Mouse (Mus musculus): ENCODE measurements around the gene Rab8b.

Gene Rab8b

GRCm38 (mm10) chr9:66919382-66919971 lies at the start of gene Rab8b:
Rab8b (minus strand) TSS chr9:66919687.
- DNase-seq (ENCODE audit: low read depth) = peak; percentile 97

GRCm38 (mm10) chr9:66967492-66967891 lies 48.0 kb upstream of the Rab8b start:
- no peak for DNase-seq (ENCODE audit: low read depth)

DNA sequence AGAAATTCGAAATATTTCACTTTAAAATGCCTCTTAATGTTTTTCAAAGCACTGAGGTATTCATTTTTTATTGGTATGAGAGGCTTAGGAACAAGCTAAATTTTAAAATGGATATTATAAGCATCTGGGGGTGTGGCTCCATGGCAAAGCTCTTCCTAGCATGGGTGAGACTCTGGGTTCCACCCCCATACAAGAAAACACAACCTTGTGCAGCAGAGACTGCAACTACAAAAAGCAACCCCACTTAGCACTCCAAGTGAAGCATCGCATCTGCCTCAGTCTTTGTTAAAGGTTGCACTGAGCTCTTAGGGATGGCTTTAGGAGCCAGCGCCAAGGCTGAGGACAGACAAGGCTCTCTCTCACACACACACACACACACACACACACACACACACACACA lies 42.0 kb upstream of the Rab8b start:
- DNase-seq (ENCODE audit: low read depth) = no peak

DNA sequence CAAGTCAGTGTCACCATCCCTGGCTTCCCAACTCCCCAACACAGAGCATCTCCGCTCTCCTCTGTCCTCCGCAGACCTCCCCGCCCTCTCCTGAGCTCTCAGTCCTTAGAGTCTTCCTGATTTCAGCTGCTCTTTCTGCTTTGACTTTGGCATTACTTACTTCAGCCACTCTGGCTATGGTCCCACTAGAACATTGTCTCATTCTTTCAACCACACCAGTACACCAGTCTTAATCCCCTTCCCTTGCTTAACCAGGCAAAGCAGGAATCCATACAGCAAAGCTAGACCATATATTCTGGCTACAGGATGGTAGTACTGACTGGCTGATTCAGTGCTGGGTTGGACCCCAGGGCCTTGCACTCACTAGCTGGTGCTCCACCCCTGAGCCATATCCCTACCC lies 38.0 kb upstream of the Rab8b start:
- DNase-seq (ENCODE audit: low read depth) = no peak

GRCm38 (mm10) chr9:66952886-66953285 lies 33.4 kb upstream of the Rab8b start:
- DNase-seq (ENCODE audit: low read depth) = no peak

GRCm38 (mm10) chr9:66952321-66952720 lies 32.8 kb upstream of the Rab8b start:
- no peak for DNase-seq (ENCODE audit: low read depth)

DNA sequence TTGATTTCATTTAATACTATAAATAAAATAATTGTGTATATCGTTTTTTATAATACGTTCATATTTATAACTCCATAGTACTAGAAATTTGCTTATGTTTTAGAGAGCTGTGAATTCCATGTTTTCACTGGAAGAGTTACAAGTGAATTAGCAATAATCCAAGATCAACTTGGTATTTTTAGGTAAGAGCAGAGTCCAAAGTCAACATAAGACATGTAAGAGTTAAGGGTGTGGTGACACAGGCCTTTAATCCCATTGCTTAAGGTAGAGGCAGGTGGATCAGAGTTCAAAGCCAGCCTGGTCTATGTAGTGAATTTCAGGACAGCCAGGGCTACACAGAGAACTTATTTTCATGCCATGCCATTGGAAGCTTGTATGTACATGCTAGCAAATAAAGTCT lies 29.0 kb upstream of the Rab8b start:
- no peak for DNase-seq (ENCODE audit: low read depth)

GRCm38 (mm10) chr9:66945647-66946641 lies 26.5 kb upstream of the Rab8b start, which contains the start of gene Rps27l:
Rps27l (plus strand) TSS chr9:66946086.
- peak; percentile 96 for DNase-seq (ENCODE audit: low read depth)

- DNase-seq (ENCODE audit: low read depth) = no peak
Measured at GRCm38 (mm10) chr9:66945161-66945560, 25.7 kb upstream of the Rab8b start.

DNA sequence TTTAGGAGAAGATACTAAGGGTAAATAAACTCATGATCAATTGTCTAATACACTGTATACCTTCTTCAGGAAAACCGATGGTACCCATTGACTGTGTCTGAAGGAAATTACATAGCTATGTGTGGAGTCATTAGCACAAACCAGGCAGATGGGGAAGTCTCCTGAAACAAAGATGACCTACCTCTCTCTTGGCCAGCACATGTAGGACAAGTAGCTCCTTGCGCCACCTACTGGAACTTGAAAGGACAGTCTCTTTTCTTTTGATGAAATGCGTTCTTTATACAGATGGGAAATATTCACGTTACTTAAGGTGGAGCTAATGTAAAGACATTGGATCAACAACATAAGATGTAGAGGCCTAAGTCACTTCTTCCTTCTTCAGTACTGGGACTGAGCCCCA lies 19.3 kb upstream of the Rab8b start:
- DNase-seq (ENCODE audit: low read depth) = peak; percentile 73

DNA sequence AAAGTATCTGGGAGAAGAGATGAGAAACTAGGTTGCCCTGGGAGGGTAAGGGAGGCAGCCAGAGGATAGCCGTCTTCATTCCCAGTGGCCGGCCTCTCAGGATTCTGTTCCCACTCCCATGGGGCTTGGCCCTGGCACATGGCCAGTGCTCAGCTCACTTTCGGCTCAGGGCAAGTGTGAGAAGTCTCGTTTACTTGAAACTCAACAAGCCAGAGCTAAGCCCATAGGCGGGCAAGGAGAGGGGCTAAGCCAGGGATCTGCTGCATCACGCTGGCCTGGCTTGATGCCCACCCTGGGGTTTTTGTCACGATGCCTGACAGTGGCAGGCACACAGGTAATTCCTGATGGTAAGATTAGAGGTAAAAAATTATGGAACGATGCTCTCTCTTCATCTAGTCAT lies 18.0 kb upstream of the Rab8b start:
- DNase-seq (ENCODE audit: low read depth) = no peak

- DNase-seq (ENCODE audit: low read depth) = no peak
Measured at GRCm38 (mm10) chr9:66933869-66934808, 14.7 kb upstream of the Rab8b start.

DNA sequence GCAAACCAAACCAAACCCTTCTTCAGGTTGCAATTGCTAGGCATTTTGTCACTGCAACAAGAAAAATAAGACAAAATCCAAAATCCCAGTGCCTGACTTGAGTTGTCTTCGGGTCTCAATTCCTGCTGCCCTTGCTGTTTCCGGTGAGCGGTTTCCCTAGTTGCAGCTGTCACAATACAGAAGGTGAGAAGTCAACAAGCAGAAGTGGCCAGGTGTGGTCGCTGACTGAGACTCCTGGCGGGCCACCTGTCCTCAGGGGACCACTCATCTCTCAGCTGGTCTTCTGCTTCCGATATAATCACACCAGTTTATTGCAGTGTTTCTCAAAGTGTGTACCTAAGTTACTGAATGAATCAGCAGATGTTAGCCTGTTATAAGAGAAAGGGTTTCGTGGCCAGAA lies 10.9 kb upstream of the Rab8b start:
- no peak for DNase-seq (ENCODE audit: low read depth)

- DNase-seq (ENCODE audit: low read depth) = no peak
Measured at GRCm38 (mm10) chr9:66927696-66928402, 8.4 kb upstream of the Rab8b start.

GRCm38 (mm10) chr9:66925853-66926252 lies 6.4 kb upstream of the Rab8b start:
- no peak for DNase-seq (ENCODE audit: low read depth)

- DNase-seq (ENCODE audit: low read depth) = peak; percentile 27
Measured at GRCm38 (mm10) chr9:66922076-66922475, 2.6 kb upstream of the Rab8b start.

DNA sequence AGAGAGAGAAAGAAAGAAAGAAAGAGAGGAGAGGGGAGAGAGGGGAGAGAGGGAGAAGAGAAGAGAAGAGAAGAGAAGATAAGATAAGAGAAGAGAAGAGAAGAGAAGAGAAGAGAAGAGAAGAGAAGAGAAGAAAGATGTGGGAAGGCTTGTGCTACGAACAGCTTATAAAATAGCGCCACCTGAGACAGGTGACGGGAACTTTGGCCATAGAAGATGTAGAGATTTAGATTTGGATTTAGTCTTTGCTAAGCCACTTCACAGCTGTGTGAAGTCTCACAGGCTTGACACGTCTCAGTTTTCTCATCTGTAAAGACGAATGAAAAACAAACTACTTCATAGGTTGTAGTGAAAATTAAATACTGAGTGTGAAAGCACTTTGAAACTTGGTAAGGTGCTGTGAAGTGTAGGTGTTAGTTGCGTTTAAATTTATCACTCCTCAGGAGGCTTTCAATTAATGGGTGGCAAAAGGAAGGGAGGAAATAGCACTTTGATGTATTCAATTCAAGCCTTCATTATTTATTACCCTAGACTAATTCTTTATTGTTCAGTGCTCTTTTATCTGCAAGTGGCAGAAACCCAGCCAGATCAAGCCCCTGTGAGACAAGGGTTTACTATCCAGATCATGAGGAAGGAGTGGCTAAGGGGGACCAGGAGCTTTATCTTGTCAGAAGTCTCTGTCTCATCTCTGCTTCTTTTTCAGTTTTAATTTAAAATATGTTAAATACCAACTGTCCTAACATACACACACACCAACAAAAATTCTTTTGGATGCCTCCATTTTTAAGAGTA lies 1.2 kb upstream of the Rab8b start:
- DNase-seq (ENCODE audit: low read depth) = peak; percentile 9

- no peak for DNase-seq (ENCODE audit: low read depth)
Measured at GRCm38 (mm10) chr9:66919981-66920380, 494 bp upstream of the Rab8b start.

DNA sequence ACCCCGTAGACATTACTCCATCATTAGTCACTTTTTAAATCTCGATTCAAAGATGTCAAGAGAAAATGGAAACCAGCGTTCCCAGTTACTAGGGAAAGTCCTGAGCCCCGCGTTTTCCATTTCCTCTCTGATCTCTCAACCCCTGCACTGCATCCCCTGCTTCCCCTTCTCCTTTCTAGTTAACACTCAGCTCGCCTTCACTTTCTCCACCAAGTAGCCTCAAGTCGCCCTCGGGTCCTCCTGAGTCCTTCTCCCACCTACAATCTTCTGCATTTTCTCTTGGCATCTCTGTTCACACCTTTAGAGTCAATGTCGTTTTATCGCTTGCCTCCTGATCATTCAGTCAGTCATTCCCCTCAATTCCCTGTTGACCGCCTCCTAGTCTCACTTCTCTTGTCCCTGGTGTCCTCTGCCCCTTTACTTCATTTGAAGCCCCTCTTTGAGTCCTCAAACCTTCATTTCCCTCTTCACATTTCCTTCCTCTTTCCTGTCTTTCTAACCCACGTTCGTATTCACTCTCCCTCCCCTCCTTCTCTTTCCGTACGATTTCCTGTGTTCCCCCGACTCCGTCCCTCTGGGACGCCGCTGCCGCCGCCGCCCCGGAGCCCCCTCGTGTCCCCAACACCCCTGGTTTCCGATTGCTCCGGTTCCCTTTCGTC lies 686 bp downstream of the Rab8b start:
- peak; percentile 22 for DNase-seq (ENCODE audit: low read depth)

- peak; percentile 9 for DNase-seq (ENCODE audit: low read depth)
Measured at GRCm38 (mm10) chr9:66917892-66918255, 1.6 kb downstream of the Rab8b start.
